Mouse (Mus musculus): ENCODE results near the gene Nfkbid. TPM values are rescaled to one million over a fixed set of nuclear protein-coding genes. Genes with fewer than 3 reads are reported as not detected.
"Not testable (repeated sequence)": the region's sequence is repeated elsewhere in the genome, so short reads cannot be mapped to it uniquely, and the experiment has no call there.

Nfkbid gene
- polyA plus RNA-seq, 1 experiment: 2.3 TPM

DNA sequence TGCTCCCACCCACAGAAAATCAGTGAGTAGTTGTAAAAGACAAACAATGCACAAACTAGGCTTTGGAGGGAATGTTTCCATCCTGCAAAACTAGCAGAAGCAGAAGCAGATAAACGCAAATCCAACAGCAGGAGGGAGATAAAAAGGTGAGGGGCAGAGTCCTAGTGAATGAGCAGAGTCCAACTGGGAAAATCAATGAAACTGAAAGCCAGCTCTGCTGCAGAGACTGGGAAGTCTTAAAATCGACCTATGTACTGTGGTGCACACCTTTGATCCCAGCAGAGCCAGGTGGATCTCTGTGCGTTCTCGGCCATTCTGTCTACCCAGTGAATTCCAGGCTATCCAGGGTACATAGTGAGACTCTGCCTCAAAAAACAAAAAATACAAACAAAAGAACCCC lies 53.5 kb downstream of the Nfkbid start:
- no peak for DNase-seq (ENCODE audit: low read depth)
- TF ChIP-seq CTCF (IDR thresholded peaks at IDR 0.05; ENCODE audit: borderline replicate concordance, extremely low read depth, insufficient read depth, insufficient read length) (no peak), POLR2A (IDR thresholded peaks at IDR 0.05; ENCODE audit: borderline replicate concordance, extremely low read depth, insufficient read depth, insufficient read length, poor library complexity, severe bottlenecking) (no peak)

- not testable (repeated sequence) for DNase-seq (ENCODE audit: low read depth)
These were observed 54.6 kb downstream of the Nfkbid start for GRCm38 (mm10) chr7:30476136-30476535.

DNA sequence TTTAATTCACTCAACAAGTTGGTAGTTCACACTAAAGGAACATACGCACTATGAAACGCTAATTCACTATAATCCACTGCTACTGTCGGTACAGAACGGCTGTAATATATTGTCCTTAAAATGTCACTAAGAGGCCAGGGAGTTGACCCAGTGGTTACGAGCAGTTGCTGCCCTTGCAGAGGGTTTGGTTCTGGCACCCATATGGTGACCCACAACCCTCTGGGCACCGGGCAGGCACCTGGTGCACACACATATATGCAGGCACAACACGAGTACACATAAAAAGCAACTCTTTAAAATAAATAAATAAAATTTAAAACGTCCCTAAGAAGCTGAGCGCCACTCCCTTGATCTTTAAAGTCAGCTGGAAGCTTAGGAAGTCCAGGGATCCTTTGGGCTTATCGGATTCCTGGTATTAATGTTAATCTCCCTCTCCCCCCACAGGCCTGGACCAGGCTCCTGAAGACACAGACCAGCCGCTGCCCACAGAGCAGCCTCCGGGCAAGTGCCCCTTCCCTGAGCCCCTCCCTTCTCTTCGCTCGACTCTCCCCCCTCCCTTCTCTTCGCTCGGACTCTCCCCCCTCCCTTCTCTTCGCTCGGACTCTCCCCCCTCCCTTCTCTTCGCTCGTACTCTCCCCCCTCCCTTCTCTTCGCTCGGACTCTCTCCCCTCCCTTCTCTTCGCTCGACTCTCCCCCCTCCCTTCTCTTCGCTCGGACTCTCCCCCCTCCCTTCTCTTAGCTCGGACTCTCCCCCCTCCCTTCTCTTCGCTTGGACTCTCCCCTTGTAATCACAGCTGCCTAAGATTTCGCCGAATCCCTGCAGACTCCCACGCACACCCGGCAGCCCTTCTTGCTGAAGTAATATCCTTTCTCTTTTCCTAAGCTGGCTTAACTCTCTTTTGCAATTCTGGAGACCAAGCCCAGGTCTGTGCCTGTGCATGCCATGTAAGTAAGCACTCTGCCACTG lies 56.2 kb downstream of the Nfkbid start:
- TF ChIP-seq CTCF (IDR thresholded peaks at IDR 0.05; ENCODE audit: borderline replicate concordance, extremely low read depth, insufficient read depth, insufficient read length) (no peak), POLR2A (IDR thresholded peaks at IDR 0.05; ENCODE audit: borderline replicate concordance, extremely low read depth, insufficient read depth, insufficient read length, poor library complexity, severe bottlenecking) (no peak)
- DNase-seq (ENCODE audit: low read depth): peak; percentile 85

Other genes starting within 250 kb of the Nfkbid start
- gene Cox7a1, start 237.6 kb upstream of the Nfkbid start, polyA plus RNA-seq (2012; rRNA removed): 2.1 and 2.2 TPM in 2 replicates
- 298 and 304 TPM in 2 replicates for gene Capns1, start 222.9 kb upstream of the Nfkbid start, polyA plus RNA-seq (2012; rRNA removed)
- 245 and 362 TPM in 2 replicates for gene Polr2i, start 189.8 kb upstream of the Nfkbid start, polyA plus RNA-seq (2012; rRNA removed)
- 177 and 180 TPM in 2 replicates for gene Tbcb, start 189.5 kb upstream of the Nfkbid start, polyA plus RNA-seq (2012; rRNA removed)
- gene Ovol3, start 186.0 kb upstream of the Nfkbid start, polyA plus RNA-seq (2012; rRNA removed): 0.12 and 0.14 TPM in 2 replicates
- 0.11 and 0.12 TPM in 2 replicates for gene Thap8, start 141.6 kb upstream of the Nfkbid start, polyA plus RNA-seq (2012; rRNA removed)
- gene Wdr62, start 141.3 kb upstream of the Nfkbid start, polyA plus RNA-seq (2012; rRNA removed): 15.2 and 26.2 TPM in 2 replicates
- 233 and 314 TPM in 2 replicates for gene Clip3, start 130.0 kb upstream of the Nfkbid start, polyA plus RNA-seq (2012; rRNA removed)
- gene Alkbh6, start 113.0 kb upstream of the Nfkbid start, polyA plus RNA-seq (2012; rRNA removed): 131 and 198 TPM in 2 replicates
- gene Syne4, start 106.9 kb upstream of the Nfkbid start, polyA plus RNA-seq (2012; rRNA removed): 28.5 and 36.3 TPM in 2 replicates
- gene E130208F15Rik, start 100.0 kb upstream of the Nfkbid start, polyA plus RNA-seq (2012; rRNA removed): 0.36 and 0.37 TPM in 2 replicates
- gene Sdhaf1, start 97.8 kb upstream of the Nfkbid start, polyA plus RNA-seq (2012; rRNA removed): 17.6 and 24.7 TPM in 2 replicates
- gene Lrfn3, start 59.0 kb upstream of the Nfkbid start, polyA plus RNA-seq (2012; rRNA removed): 29.1 and 39.2 TPM in 2 replicates
- gene Tyrobp, start 8.0 kb upstream of the Nfkbid start, polyA plus RNA-seq (2012; rRNA removed): 21.7 and 27.8 TPM in 2 replicates
- 0.90 and 1.4 TPM in 2 replicates for gene Hcst, start 1.9 kb upstream of the Nfkbid start, polyA plus RNA-seq (2012; rRNA removed)
- 571 and 616 TPM in 2 replicates for gene Aplp1, start 23.8 kb downstream of the Nfkbid start, polyA plus RNA-seq (2012; rRNA removed)
- gene Kirrel2, start 36.0 kb downstream of the Nfkbid start, polyA plus RNA-seq (2012; rRNA removed): 0.85 and 3.3 TPM in 2 replicates
- 1.2 and 3.2 TPM in 2 replicates for gene Nphs1, start 36.6 kb downstream of the Nfkbid start, polyA plus RNA-seq (2012; rRNA removed)
- gene Prodh2, start 71.9 kb downstream of the Nfkbid start, polyA plus RNA-seq (2012; rRNA removed): 0.05 and 0.26 TPM in 2 replicates
- gene Arhgap33, start 113.3 kb downstream of the Nfkbid start, polyA plus RNA-seq (2012; rRNA removed): 241 and 276 TPM in 2 replicates
- 8.4 and 8.7 TPM in 2 replicates for gene Hspb6, start 130.4 kb downstream of the Nfkbid start, polyA plus RNA-seq (2012; rRNA removed)
- gene Proser3, start 130.6 kb downstream of the Nfkbid start, polyA plus RNA-seq (2012; rRNA removed): 24.1 and 27.9 TPM in 2 replicates
- gene Lin37, start 138.1 kb downstream of the Nfkbid start, polyA plus RNA-seq (2012; rRNA removed): 45.1 and 53.9 TPM in 2 replicates
- 69.3 and 95.4 TPM in 2 replicates for gene U2af1l4, start 141.6 kb downstream of the Nfkbid start, polyA plus RNA-seq (2012; rRNA removed)
- gene Gm49396, start 141.6 kb downstream of the Nfkbid start, polyA plus RNA-seq (2012; rRNA removed): 4.9 and 8.7 TPM in 2 replicates
- gene Psenen, start 141.9 kb downstream of the Nfkbid start, polyA plus RNA-seq (2012; rRNA removed): 102 and 154 TPM in 2 replicates
- gene Igflr1, start 143.7 kb downstream of the Nfkbid start, polyA plus RNA-seq (2012; rRNA removed): 6.5 and 8.7 TPM in 2 replicates
- 69.7 and 72.2 TPM in 2 replicates for gene Kmt2b, start 167.0 kb downstream of the Nfkbid start, polyA plus RNA-seq (2012; rRNA removed)
- gene Zbtb32, start 177.2 kb downstream of the Nfkbid start, polyA plus RNA-seq (2012; rRNA removed): 0.37 and 0.47 TPM in 2 replicates
- gene Upk1a, start 191.1 kb downstream of the Nfkbid start, polyA plus RNA-seq (2012; rRNA removed): 2.7 and 3.9 TPM in 2 replicates
- gene Cox6b1, start 204.4 kb downstream of the Nfkbid start, polyA plus RNA-seq (2012; rRNA removed): 823 and 962 TPM in 2 replicates
- not detected in 2 replicates for gene Etv2, start 214.1 kb downstream of the Nfkbid start, polyA plus RNA-seq (2012; rRNA removed)
- 91.6 and 103 TPM in 2 replicates for gene Rbm42, start 228.6 kb downstream of the Nfkbid start, polyA plus RNA-seq (2012; rRNA removed)
- gene Haus5, start 243.3 kb downstream of the Nfkbid start, polyA plus RNA-seq (2012; rRNA removed): 21.9 and 36.6 TPM in 2 replicates
- gene Pmis2, start 249.9 kb downstream of the Nfkbid start, polyA plus RNA-seq (2012; rRNA removed): not detected in 2 replicates